Mouse (Mus musculus) MEL (cell line): ENCODE data around the gene Tph1.

Experiments used
- CHD1 ChIP-seq: IDR thresholded peaks from 2 replicates; pipeline ENCODE4 v1.6.1; 2012; ENCODE audit warnings: low read depth, mild to moderate bottlenecking, inconsistent platforms, low read length, improper control_type of control experiment
- CTCF ChIP-seq, 3 experiments: IDR thresholded peaks in 2 of 3; conservative IDR thresholded peaks in 1 of 3; 2 replicates each; pipeline ENCODE4 v1.5.1; 2011 to 2012; ENCODE audit warnings: low read length in 3 of 3, low read depth in 2 of 3, mild to moderate bottlenecking in 2 of 3, improper control_type of control experiment in 1 of 3, inconsistent platforms in 1 of 3, mixed read lengths in 1 of 3, moderate library complexity in 1 of 3; ENCODE audit not compliant: control insufficient read depth in 1 of 3, insufficient read depth in 1 of 3, poor library complexity in 1 of 3, severe bottlenecking in 1 of 3
- E2F4 ChIP-seq: IDR thresholded peaks from 2 replicates; pipeline ENCODE4 v1.6.1; 2011; ENCODE audit warnings: low read depth, low read length, improper control_type of control experiment, borderline replicate concordance
- GATA1 ChIP-seq: IDR thresholded peaks from 2 replicates; pipeline ENCODE4 v1.6.1; 2011; ENCODE audit warnings: low read depth, low read length, improper control_type of control experiment
- HCFC1 ChIP-seq: IDR thresholded peaks from 2 replicates; pipeline ENCODE4 v1.6.1; 2012; ENCODE audit warnings: low read depth, mild to moderate bottlenecking, inconsistent platforms, low read length, improper control_type of control experiment, moderate library complexity
- KAT2A ChIP-seq: conservative IDR thresholded peaks from 2 replicates; pipeline ENCODE4 v1.6.1; 2012; ENCODE audit warnings: low read depth, low read length, improper control_type of control experiment, inconsistent platforms
- MAX ChIP-seq: IDR thresholded peaks from 2 replicates; pipeline ENCODE4 v1.6.1; 2011; ENCODE audit warnings: low read length, improper control_type of control experiment
- MAZ ChIP-seq: IDR thresholded peaks from 2 replicates; pipeline ENCODE4 v1.6.1; 2012; ENCODE audit warnings: low read depth, mild to moderate bottlenecking, inconsistent platforms, low read length, improper control_type of control experiment
- POLR2A ChIP-seq, 2 experiments: IDR thresholded peaks; 2 replicates each; pipeline ENCODE4 v1.6.1; 2011 to 2012; ENCODE audit warnings: low read length in 2 of 2, mild to moderate bottlenecking in 2 of 2, control low read depth in 1 of 2, improper control_type of control experiment in 1 of 2, low read depth in 1 of 2, moderate library complexity in 1 of 2; ENCODE audit not compliant: control insufficient read depth in 1 of 2, insufficient read depth in 1 of 2, poor library complexity in 1 of 2
- TAL1 ChIP-seq: IDR thresholded peaks from 2 replicates; pipeline ENCODE4 v1.6.1; 2012; ENCODE audit warnings: mild to moderate bottlenecking, inconsistent platforms, low read length, moderate library complexity, mixed read lengths
- TCF12 ChIP-seq: IDR thresholded peaks from 2 replicates; pipeline ENCODE4 v1.6.1; 2014; ENCODE audit warnings: low read depth, mild to moderate bottlenecking, inconsistent platforms, low read length, improper control_type of control experiment, moderate library complexity
- ZKSCAN1 ChIP-seq: IDR thresholded peaks from 2 replicates; pipeline ENCODE4 v1.6.1; 2012; ENCODE audit warnings: low read depth, mild to moderate bottlenecking, inconsistent platforms, low read length, improper control_type of control experiment, moderate library complexity

GRCm38 (mm10) chr7:46597006-46597405 lies 75.3 kb downstream of the Tph1 start:
- no peak for TF ChIP-seq CHD1
- no peak for TF ChIP-seq TCF12
- no peak for TF ChIP-seq E2F4
- TF ChIP-seq MAX: no peak
- TF ChIP-seq TAL1: no peak
- TF ChIP-seq GATA1: no peak
- no peak for TF ChIP-seq KAT2A
- TF ChIP-seq CTCF (IDR thresholded peaks at IDR 0.05 in 2 of 3, conservative IDR thresholded peaks at IDR 0.05 in 1 of 3; ENCODE audit: control insufficient read depth in 1 of 3, insufficient read depth in 1 of 3, low read depth in 2 of 3, low read length in 3 of 3, poor library complexity in 1 of 3, severe bottlenecking in 1 of 3): no peak
- no peak for TF ChIP-seq POLR2A (IDR thresholded peaks at IDR 0.05; ENCODE audit: control insufficient read depth in 1 of 2, insufficient read depth in 1 of 2, low read depth in 1 of 2, low read length in 2 of 2, poor library complexity in 1 of 2)
- TF ChIP-seq ZKSCAN1: no peak
- TF ChIP-seq HCFC1: no peak
- no peak for TF ChIP-seq MAZ
